Mouse (Mus musculus) embryonic facial prominence, embryonic 10.5 days (tissue): Measurements from ENCODE around the gene Bloc1s1. TPM values are rescaled to one million over a fixed set of nuclear protein-coding genes. Genes with fewer than 3 reads are reported as not detected.

Source experiments
- DNase-seq: peaks from one replicate; pipeline ENCODE4 v3.0.0-alpha.2; 2017; ENCODE audit warnings: low spot score
- H3K27ac ChIP-seq: fragments of 300-500 bp; sonication (generic); replicated peaks from 2 replicates; pipeline ENCODE4 v1.5.1; 2016; ENCODE audit warnings: mild to moderate bottlenecking
- H3K27me3 ChIP-seq: fragments of 300-500 bp; sonication (generic); replicated peaks from 2 replicates; pipeline ENCODE4 v1.6.1; 2016; ENCODE audit warnings: low read depth, mild to moderate bottlenecking; ENCODE audit not compliant: poor library complexity, severe bottlenecking
- H3K36me3 ChIP-seq: fragments of 300-500 bp; sonication (generic); replicated peaks from 2 replicates; pipeline ENCODE4 v1.6.1; 2016; ENCODE audit warnings: mild to moderate bottlenecking, moderate library complexity
- H3K4me1 ChIP-seq: fragments of 300-500 bp; sonication (generic); 2 replicates; pipeline ENCODE4 v1.6.1; 2016
- H3K4me3 ChIP-seq: fragments of 300-500 bp; sonication (generic); 2 replicates; pipeline ENCODE4 v1.5.1; 2016; ENCODE audit warnings: mild to moderate bottlenecking, moderate library complexity
- H3K9me3 ChIP-seq: fragments of 300-500 bp; sonication (generic); 2 replicates; pipeline ENCODE4 v1.6.1; 2016; ENCODE audit warnings: mild to moderate bottlenecking
- WGBS: fragments of 180-500 bp; shearing (Covaris S2); methylation state at CpG from one replicate; pipeline ENCODE4 v1.1.7; 2016; 5-methylcytosine and 5-hydroxymethylcytosine counted together
- polyA plus RNA-seq: library from polyadenylated mRNA; unstranded; fragments of >200 nt; fragmentation: Nextera tagmentation; extraction: Ambion mirVana; gene quantifications from 2 replicates; pipeline ENCODE4 v1.2.1, GENCODE M21; 2016

Gene Bloc1s1
- 185 and 186 TPM in 2 replicates for polyA plus RNA-seq

- Histone ChIP-seq H3K27me3 (peaks cover 15% of the 10 kb centered on the region), H3K36me3 (peaks cover 11% of the 10 kb centered on the region), H3K27ac (peak within 1 kb of the TSS; percentile 92), H3K4me3 (peak within 1 kb of the TSS; percentile 85), H3K9me3 (no peaks in the 10 kb centered on the region), H3K4me1 (peaks cover 49% of the 10 kb centered on the region)
- DNase-seq = no peak
- 69% methylated on average over 9 of the region's 9 CpGs for WGBS
Observed at GRCm38 (mm10) chr10:128923935-128924334, at the start of gene Bloc1s1. Bloc1s1 (minus strand) TSS chr10:128924035.

GRCm38 (mm10) chr10:128972841-128973240, 49.0 kb upstream of the Bloc1s1 start:
- no peaks in the 10 kb centered on the region for H3K9me3 ChIP-seq
- H3K36me3 ChIP-seq = no peaks in the 10 kb centered on the region
- no peaks in the 10 kb centered on the region for H3K27me3 ChIP-seq
- no peak for DNase-seq
- WGBS = 82% methylated on average over 4 of the region's 4 CpGs
- no peaks in the 10 kb centered on the region for H3K4me1 ChIP-seq
- H3K27ac ChIP-seq = no peak overlapping the region
- no peak overlapping the region for H3K4me3 ChIP-seq

GRCm38 (mm10) chr10:128970740-128971250, 47.0 kb upstream of the Bloc1s1 start:
- H3K36me3 ChIP-seq = no peaks in the 10 kb centered on the region
- no peak overlapping the region for H3K27ac ChIP-seq
- H3K4me1 ChIP-seq = no peaks in the 10 kb centered on the region
- no peaks in the 10 kb centered on the region for H3K27me3 ChIP-seq
- H3K9me3 ChIP-seq = no peaks in the 10 kb centered on the region
- no peak overlapping the region for H3K4me3 ChIP-seq
- 48% methylated on average over 1 of the region's 1 CpGs for WGBS
- DNase-seq = no peak

GRCm38 (mm10) chr10:128968341-128968749, 44.5 kb upstream of the Bloc1s1 start:
- H3K27ac ChIP-seq = no peak overlapping the region
- WGBS = 50% methylated on average over 1 of the region's 1 CpGs
- no peak for DNase-seq
- no peak overlapping the region for H3K4me3 ChIP-seq
- no peaks in the 10 kb centered on the region for H3K27me3 ChIP-seq
- H3K4me1 ChIP-seq = no peaks in the 10 kb centered on the region
- H3K36me3 ChIP-seq = no peaks in the 10 kb centered on the region
- H3K9me3 ChIP-seq = no peaks in the 10 kb centered on the region

- no peak for DNase-seq
- no peaks in the 10 kb centered on the region for H3K36me3 ChIP-seq
- 90% methylated on average over 6 of the region's 6 CpGs for WGBS
- H3K9me3 ChIP-seq = no peaks in the 10 kb centered on the region
- H3K27ac ChIP-seq = no peak overlapping the region
- H3K27me3 ChIP-seq = no peaks in the 10 kb centered on the region
- no peak overlapping the region for H3K4me3 ChIP-seq
- no peaks in the 10 kb centered on the region for H3K4me1 ChIP-seq
Observed at GRCm38 (mm10) chr10:128965871-128966270, 42.0 kb upstream of the Bloc1s1 start.

GRCm38 (mm10) chr10:128964961-128965360, 41.1 kb upstream of the Bloc1s1 start:
- H3K4me3 ChIP-seq = no peak overlapping the region
- H3K27me3 ChIP-seq = no peaks in the 10 kb centered on the region
- no peak overlapping the region for H3K27ac ChIP-seq
- no peaks in the 10 kb centered on the region for H3K9me3 ChIP-seq
- H3K36me3 ChIP-seq = no peaks in the 10 kb centered on the region
- H3K4me1 ChIP-seq = no peaks in the 10 kb centered on the region
- WGBS = 69% methylated on average over 2 of the region's 2 CpGs
- DNase-seq = no peak

- no peak within 1 kb of the TSS for H3K27ac ChIP-seq
- DNase-seq = no peak
- no peaks in the 10 kb centered on the region for H3K4me1 ChIP-seq
- no peaks in the 10 kb centered on the region for H3K36me3 ChIP-seq
- no peaks in the 10 kb centered on the region for H3K27me3 ChIP-seq
- 85% methylated on average over 12 of the region's 12 CpGs for WGBS
- H3K9me3 ChIP-seq = no peaks in the 10 kb centered on the region
- no peak within 1 kb of the TSS for H3K4me3 ChIP-seq
Observed at GRCm38 (mm10) chr10:128960590-128961584, 37.1 kb upstream of the Bloc1s1 start, which contains the start of gene Mettl7b. Mettl7b (minus strand) TSS chr10:128960988.

- DNase-seq = no peak
- no peak overlapping the region for H3K27ac ChIP-seq
- H3K27me3 ChIP-seq = no peaks in the 10 kb centered on the region
- no peaks in the 10 kb centered on the region for H3K36me3 ChIP-seq
- no peaks in the 10 kb centered on the region for H3K4me1 ChIP-seq
- no peak overlapping the region for H3K4me3 ChIP-seq
- no peaks in the 10 kb centered on the region for H3K9me3 ChIP-seq
- WGBS = 80% methylated on average over 4 of the region's 4 CpGs
Observed at GRCm38 (mm10) chr10:128960142-128960541, 36.3 kb upstream of the Bloc1s1 start.

- no peaks in the 10 kb centered on the region for H3K4me1 ChIP-seq
- no peaks in the 10 kb centered on the region for H3K36me3 ChIP-seq
- 79% methylated on average over 10 of the region's 10 CpGs for WGBS
- H3K27me3 ChIP-seq = no peaks in the 10 kb centered on the region
- no peak for DNase-seq
- no peak overlapping the region for H3K27ac ChIP-seq
- no peaks in the 10 kb centered on the region for H3K9me3 ChIP-seq
- H3K4me3 ChIP-seq = no peak overlapping the region
Observed at GRCm38 (mm10) chr10:128958340-128958739, 34.5 kb upstream of the Bloc1s1 start.

GRCm38 (mm10) chr10:128950208-128950887, 26.5 kb upstream of the Bloc1s1 start:
- Histone ChIP-seq H3K4me1 (no peaks in the 10 kb centered on the region), H3K27ac (no peak overlapping the region), H3K27me3 (no peaks in the 10 kb centered on the region), H3K4me3 (no peak overlapping the region), H3K9me3 (no peaks in the 10 kb centered on the region), H3K36me3 (no peaks in the 10 kb centered on the region)
- 73% methylated on average over 16 of the region's 16 CpGs for WGBS
- no peak for DNase-seq

GRCm38 (mm10) chr10:128947496-128947895, 23.7 kb upstream of the Bloc1s1 start:
- Histone ChIP-seq H3K27me3 (no peaks in the 10 kb centered on the region), H3K36me3 (no peaks in the 10 kb centered on the region), H3K9me3 (no peaks in the 10 kb centered on the region), H3K4me1 (no peaks in the 10 kb centered on the region), H3K4me3 (no peak overlapping the region), H3K27ac (no peak overlapping the region)
- no peak for DNase-seq
- 85% methylated on average over 4 of the region's 4 CpGs for WGBS

- DNase-seq = no peak
- H3K4me1 ChIP-seq = no peaks in the 10 kb centered on the region
- no peaks in the 10 kb centered on the region for H3K36me3 ChIP-seq
- no peak overlapping the region for H3K4me3 ChIP-seq
- WGBS = 17% methylated on average over 3 of the region's 3 CpGs
- no peaks in the 10 kb centered on the region for H3K27me3 ChIP-seq
- H3K9me3 ChIP-seq = no peaks in the 10 kb centered on the region
- H3K27ac ChIP-seq = no peak overlapping the region
Observed at GRCm38 (mm10) chr10:128945675-128946074, 21.8 kb upstream of the Bloc1s1 start.
